Mouse (Mus musculus) embryonic facial prominence, embryonic 11.5 days (tissue): Measurements from ENCODE around the gene Asb16. TPM values are rescaled to one million over a fixed set of nuclear protein-coding genes. Genes with fewer than 3 reads are reported as not detected.

Experiments used
- ATAC-seq: fragments of 200-750 bp; cut with Nextera tagmentation; replicated peaks from 2 replicates; pipeline ENCODE4 v1.8.0; 2017; ENCODE audit warnings: low read depth; ENCODE audit not compliant: insufficient number of reproducible peaks, low FRiP score, low TSS enrichment
- DNase-seq: peaks from one replicate; pipeline ENCODE4 v3.0.0-alpha.2; 2015; ENCODE audit warnings: low spot score
- H3K27ac ChIP-seq: fragments of 300-500 bp; sonication (generic); replicated peaks from 2 replicates; pipeline ENCODE4 v1.5.1; 2014; ENCODE audit warnings: mild to moderate bottlenecking, low read depth, low read length, control low read depth
- H3K27me3 ChIP-seq: fragments of 300-500 bp; sonication (generic); 2 replicates; pipeline ENCODE4 v1.6.1; 2014; ENCODE audit warnings: mild to moderate bottlenecking, low read length, moderate library complexity, mixed read lengths; ENCODE audit not compliant: control insufficient read depth, insufficient read depth
- H3K36me3 ChIP-seq: fragments of 300-500 bp; sonication (generic); replicated peaks from 2 replicates; pipeline ENCODE4 v1.6.1; 2014; ENCODE audit warnings: low read depth, mild to moderate bottlenecking, low read length, moderate library complexity, mixed read lengths; ENCODE audit not compliant: control insufficient read depth, insufficient read depth
- H3K4me1 ChIP-seq: fragments of 300-500 bp; sonication (generic); 2 replicates; pipeline ENCODE4 v1.6.1; 2014; ENCODE audit warnings: low read length, mixed read lengths; ENCODE audit not compliant: control insufficient read depth, insufficient read depth
- H3K4me2 ChIP-seq: fragments of 300-500 bp; sonication (generic); 2 replicates; pipeline ENCODE4 v1.6.1; 2014; ENCODE audit warnings: low read depth, mild to moderate bottlenecking, control low read depth, low read length, moderate library complexity
- H3K4me3 ChIP-seq: fragments of 300-500 bp; sonication (generic); 2 replicates; pipeline ENCODE4 v1.5.1; 2014; ENCODE audit warnings: low read depth, low read length, control low read depth
- H3K9ac ChIP-seq: fragments of 300-500 bp; sonication (generic); replicated peaks from 2 replicates; pipeline ENCODE4 v1.6.1; 2014; ENCODE audit warnings: mild to moderate bottlenecking, control low read depth, low read length
- H3K9me3 ChIP-seq: fragments of 300-500 bp; sonication (generic); replicated peaks from 2 replicates; pipeline ENCODE4 v1.6.1; 2016; ENCODE audit warnings: mild to moderate bottlenecking, low read length, inconsistent platforms, mixed read lengths; ENCODE audit not compliant: control insufficient read depth
- WGBS: fragments of 180-500 bp; shearing (Covaris S2); extraction: QIAGEN DNeasy Blood & Tissue Kit; methylation state at CpG from one replicate; pipeline ENCODE4 v1.1.7; 2014; 5-methylcytosine and 5-hydroxymethylcytosine counted together
- polyA plus RNA-seq: library from polyadenylated mRNA; unstranded; fragments of >200 nt; fragmentation: Nextera tagmentation; extraction: Ambion mirVana; gene quantifications from 2 replicates; pipeline ENCODE4 v1.2.1, GENCODE M21; 2014

Gene Asb16
- polyA plus RNA-seq, 1 experiment from 2014 or later: 0.11 TPM

GRCm38 (mm10) chr11:102223166-102223565 is 45.4 kb upstream of the Asb16 start:
- 38% methylated on average over 6 of the region's 6 CpGs for WGBS
- H3K27me3 ChIP-seq: no peaks in the 10 kb centered on the region
- peaks cover 24% of the 10 kb centered on the region for H3K4me1 ChIP-seq
- DNase-seq: peak; percentile 72
- H3K9ac ChIP-seq: no peak overlapping the region
- no peak overlapping the region for H3K27ac ChIP-seq
- H3K9me3 ChIP-seq: no peaks in the 10 kb centered on the region
- H3K4me3 ChIP-seq: no peak overlapping the region
- H3K4me2 ChIP-seq: no peak overlapping the region
- no peak for ATAC-seq
- no peaks in the 10 kb centered on the region for H3K36me3 ChIP-seq

GRCm38 (mm10) chr11:102224686-102225085 is 43.9 kb upstream of the Asb16 start:
- Histone ChIP-seq H3K9ac (peak overlapping the region; percentile 34), H3K27ac (no peak overlapping the region), H3K9me3 (no peaks in the 10 kb centered on the region), H3K4me3 (0 out of 2 replicates have a peak overlapping the region, but pooled peaks have one; percentile 5), H3K27me3 (no peaks in the 10 kb centered on the region), H3K36me3 (no peaks in the 10 kb centered on the region), H3K4me2 (peak overlapping the region; percentile 42), H3K4me1 (peaks cover 19% of the 10 kb centered on the region)
- DNase-seq (no peak), ATAC-seq (no peak)
- WGBS: 8% methylated on average over 22 of the region's 22 CpGs

- no peak overlapping the region for H3K27ac ChIP-seq
- H3K9me3 ChIP-seq: no peaks in the 10 kb centered on the region
- WGBS: 73% methylated on average over 5 of the region's 5 CpGs
- no peaks in the 10 kb centered on the region for H3K27me3 ChIP-seq
- ATAC-seq (no peak), DNase-seq (no peak)
- no peak overlapping the region for H3K4me3 ChIP-seq
- H3K4me1 ChIP-seq: peaks cover 19% of the 10 kb centered on the region
- H3K4me2 ChIP-seq: peak overlapping the region; percentile 42; the same call in 1 of the 2 replicates
- peak overlapping the region; percentile 34; the same call in 1 of the 2 replicates for H3K9ac ChIP-seq
- no peaks in the 10 kb centered on the region for H3K36me3 ChIP-seq
Measured at GRCm38 (mm10) chr11:102225221-102225620, 43.3 kb upstream of the Asb16 start.

GRCm38 (mm10) chr11:102226067-102226978 is 42.2 kb upstream of the Asb16 start:
- H3K36me3 ChIP-seq: no peaks in the 10 kb centered on the region
- no peaks in the 10 kb centered on the region for H3K27me3 ChIP-seq
- DNase-seq (no peak), ATAC-seq (no peak)
- no peak overlapping the region for H3K4me3 ChIP-seq
- 65% methylated on average over 12 of the region's 12 CpGs for WGBS
- no peak overlapping the region for H3K27ac ChIP-seq
- H3K4me1 ChIP-seq: peaks cover 19% of the 10 kb centered on the region
- no peak overlapping the region for H3K4me2 ChIP-seq
- H3K9me3 ChIP-seq: no peaks in the 10 kb centered on the region
- H3K9ac ChIP-seq: no peak overlapping the region

GRCm38 (mm10) chr11:102227270-102228190 is 41.0 kb upstream of the Asb16 start:
- Histone ChIP-seq H3K4me3 (peak overlapping the region; percentile 93), H3K9ac (peak overlapping the region; percentile 32), H3K9me3 (no peaks in the 10 kb centered on the region), H3K27ac (peak overlapping the region; percentile 35; the same call in 1 of the 2 replicates), H3K36me3 (no peaks in the 10 kb centered on the region), H3K4me1 (peaks cover 19% of the 10 kb centered on the region), H3K4me2 (peak overlapping the region; percentile 85), H3K27me3 (no peaks in the 10 kb centered on the region)
- peak; percentile 45 for ATAC-seq
- DNase-seq: no peak
- WGBS: 20% methylated on average over 12 of the region's 12 CpGs

- Histone ChIP-seq H3K4me2 (peak overlapping the region; percentile 85), H3K9ac (peak overlapping the region; percentile 32; the same call in 1 of the 2 replicates), H3K4me1 (peaks cover 19% of the 10 kb centered on the region), H3K36me3 (no peaks in the 10 kb centered on the region), H3K27ac (no peak overlapping the region; the same call in 1 of the 2 replicates), H3K4me3 (peak overlapping the region; percentile 93), H3K27me3 (no peaks in the 10 kb centered on the region), H3K9me3 (no peaks in the 10 kb centered on the region)
- DNase-seq (no peak), ATAC-seq (peak; percentile 6; the same call in 1 of the 2 replicates)
- WGBS: 35% methylated on average over 9 of the region's 9 CpGs
Measured at GRCm38 (mm10) chr11:102228191-102228545, 40.4 kb upstream of the Asb16 start.

- Histone ChIP-seq H3K27ac (0 out of 2 replicates have a peak overlapping the region, but pooled peaks have one; percentile 0), H3K4me2 (peak overlapping the region; percentile 85), H3K4me1 (peaks cover 19% of the 10 kb centered on the region), H3K36me3 (no peaks in the 10 kb centered on the region), H3K27me3 (no peaks in the 10 kb centered on the region), H3K9ac (peak overlapping the region; percentile 86), H3K9me3 (no peaks in the 10 kb centered on the region), H3K4me3 (peak overlapping the region; percentile 93)
- 23% methylated on average over 7 of the region's 7 CpGs for WGBS
- DNase-seq (no peak), ATAC-seq (no peak)
Measured at GRCm38 (mm10) chr11:102228646-102229268, 39.8 kb upstream of the Asb16 start.
